Comparison of ENCODE assay signal across 35 mouse cellular contexts in genomic region chr1:106349116-106349515, GRCm38 (mm10).
"Had no signal": no experiment of that assay in that cellular context is flagged by ENCODE, and none has a peak within 500 bp of the region (broad histone marks: within the 10 kb centered on the region; RNA-seq: fewer than 3 reads in every experiment).

No protein-coding gene starts in this region.

- H3K27me3 ChIP-seq: heart, embryonic 12.5 days; heart, embryonic 13.5 days; heart, embryonic 15.5 days; hindbrain, embryonic 12.5 days; hindbrain, embryonic 13.5 days; hindbrain, embryonic 15.5 days; intestine, embryonic 15.5 days; kidney, embryonic 15.5 days had no signal

- ATAC-seq: hindbrain, embryonic 16.5 days; hindbrain, postnatal 0 days; inflammation-experienced regulatory T-cells, adult 6 months; intestine, embryonic 15.5 days; intestine, embryonic 16.5 days; intestine, postnatal 0 days had no signal

- H3K9ac ChIP-seq: heart, embryonic 12.5 days; heart, embryonic 13.5 days; heart, embryonic 15.5 days; hindbrain, embryonic 12.5 days; hindbrain, embryonic 13.5 days; hindbrain, embryonic 14.5 days; hindbrain, embryonic 15.5 days; intestine, embryonic 15.5 days; kidney, embryonic 15.5 days had no signal

- H3K4me1 ChIP-seq: heart, embryonic 10.5 days; heart, embryonic 12.5 days; heart, embryonic 13.5 days; heart, embryonic 15.5 days; hindbrain, embryonic 10.5 days; hindbrain, embryonic 12.5 days; hindbrain, embryonic 13.5 days; hindbrain, embryonic 15.5 days; intestine, embryonic 15.5 days; kidney, embryonic 15.5 days had no signal

- H3K36me3 ChIP-seq: intestine, embryonic 15.5 days had no signal

- DNase-seq: heart, postnatal 10 days; heart, postnatal 14 days; heart, postnatal 36 days; heart, postnatal 4 days; kidney, adult 11 months; kidney, adult 18-20 months; kidney, adult 2 months; kidney, adult 8-10 months; kidney, adult 9 months; kidney, postnatal 10 days; kidney, postnatal 14 days; kidney, postnatal 25 days; kidney, postnatal 36 days; kidney, postnatal 4 days; layer of hippocampus, adult 9-11 months; layer of hippocampus, postnatal 36 days had no signal

- H3K4me2 ChIP-seq: heart, embryonic 11.5 days; heart, embryonic 12.5 days; heart, embryonic 13.5 days; heart, embryonic 15.5 days; hindbrain, embryonic 12.5 days; hindbrain, embryonic 13.5 days; hindbrain, embryonic 14.5 days; hindbrain, embryonic 15.5 days; intestine, embryonic 15.5 days; kidney, embryonic 15.5 days had no signal

- H3K27ac ChIP-seq: heart, embryonic 10.5 days; heart, embryonic 13.5 days; heart, embryonic 15.5 days; hindbrain, embryonic 10.5 days; hindbrain, embryonic 12.5 days; hindbrain, embryonic 13.5 days; hindbrain, embryonic 14.5 days; hindbrain, embryonic 15.5 days; hindbrain, postnatal 0 days; intestine, embryonic 15.5 days; kidney, embryonic 15.5 days; kidney, postnatal 0 days had no signal

- H3K4me3 ChIP-seq: heart, embryonic 10.5 days; heart, embryonic 12.5 days; heart, embryonic 13.5 days; heart, embryonic 15.5 days; hindbrain, embryonic 10.5 days; hindbrain, embryonic 12.5 days; hindbrain, embryonic 13.5 days; hindbrain, embryonic 15.5 days; intestine, embryonic 15.5 days; kidney, embryonic 15.5 days; left cerebral cortex, adult 2 months had no signal

- H3K9me3 ChIP-seq: heart, embryonic 10.5 days; heart, embryonic 12.5 days; heart, embryonic 13.5 days; heart, embryonic 15.5 days; hindbrain, embryonic 10.5 days; hindbrain, embryonic 12.5 days; hindbrain, embryonic 13.5 days; hindbrain, embryonic 15.5 days; intestine, embryonic 15.5 days; kidney, embryonic 15.5 days had no signal
